Mouse (Mus musculus) heart, embryonic 12.5 days (tissue): ENCODE results near the gene Fbxo48. TPM values are rescaled to one million over a fixed set of nuclear protein-coding genes. Genes with fewer than 3 reads are reported as not detected.

ENCODE experiments used
- ATAC-seq: fragments of 200-750 bp; cut with Nextera tagmentation; 2 replicates; pipeline ENCODE4 v1.8.0; 2017; ENCODE audit warnings: moderate TSS enrichment, moderate library complexity; ENCODE audit not compliant: insufficient number of reproducible peaks, low FRiP score
- H3K27ac ChIP-seq: fragments of 300-500 bp; sonication (generic); 2 replicates; pipeline ENCODE4 v1.5.1; 2016; ENCODE audit warnings: mild to moderate bottlenecking, moderate library complexity; ENCODE audit not compliant: poor library complexity, severe bottlenecking
- H3K27me3 ChIP-seq: fragments of 300-500 bp; sonication (generic); replicated peaks from 2 replicates; pipeline ENCODE4 v1.6.1; 2016; ENCODE audit warnings: mild to moderate bottlenecking, moderate library complexity
- H3K36me3 ChIP-seq: fragments of 300-500 bp; sonication (generic); 2 replicates; pipeline ENCODE4 v1.6.1; 2016; ENCODE audit warnings: mild to moderate bottlenecking, moderate library complexity
- H3K4me1 ChIP-seq: fragments of 300-500 bp; sonication (generic); replicated peaks from 2 replicates; pipeline ENCODE4 v1.6.1; 2016; ENCODE audit warnings: mild to moderate bottlenecking
- H3K4me2 ChIP-seq: fragments of 300-500 bp; sonication (generic); 2 replicates; pipeline ENCODE4 v1.6.1; 2016; ENCODE audit warnings: mild to moderate bottlenecking, moderate library complexity
- H3K4me3 ChIP-seq: fragments of 300-500 bp; sonication (generic); 2 replicates; pipeline ENCODE4 v1.5.1; 2016; ENCODE audit warnings: mild to moderate bottlenecking
- H3K9ac ChIP-seq: fragments of 300-500 bp; sonication (generic); 2 replicates; pipeline ENCODE4 v1.6.1; 2016; ENCODE audit warnings: mild to moderate bottlenecking, moderate library complexity
- H3K9me3 ChIP-seq: fragments of 300-500 bp; sonication (generic); replicated peaks from 2 replicates; pipeline ENCODE4 v1.6.1; 2016; ENCODE audit warnings: mild to moderate bottlenecking, moderate library complexity
- WGBS: fragments of 180-500 bp; shearing (Covaris S2); methylation state at CpG from one replicate; pipeline ENCODE4 v1.1.7; 2016; 5-methylcytosine and 5-hydroxymethylcytosine counted together
- polyA plus RNA-seq: library from polyadenylated mRNA; unstranded; fragments of >200 nt; fragmentation: Nextera tagmentation; extraction: Ambion mirVana; gene quantifications from 2 replicates; pipeline ENCODE4 v1.2.1, GENCODE M21; 2016

Fbxo48 gene
- polyA plus RNA-seq, 1 experiment from 2014 or later = 1.3 TPM

DNA sequence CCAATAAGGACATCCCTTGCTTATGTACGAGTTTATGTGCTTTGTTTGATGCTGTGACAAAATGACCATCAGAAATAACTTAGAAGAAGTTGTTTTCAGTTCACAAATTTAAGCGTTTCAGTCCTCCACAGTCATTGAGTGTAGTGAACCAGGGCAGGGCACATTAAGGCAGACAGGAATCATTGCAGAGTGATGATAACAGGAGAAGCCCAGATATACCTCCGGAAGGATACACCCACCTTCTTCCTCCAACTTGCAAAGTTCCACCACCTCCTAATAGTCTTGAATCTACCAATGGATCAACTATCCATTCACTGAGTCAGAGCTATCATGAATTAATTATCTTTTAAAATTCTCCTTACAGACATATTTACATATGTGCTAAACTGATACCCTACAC, 20.9 kb downstream of the Fbxo48 start:
- H3K4me2 ChIP-seq = no peak overlapping the region
- 71% methylated on average over 3 of the region's 3 CpGs for WGBS
- no peaks in the 10 kb centered on the region for H3K36me3 ChIP-seq
- ATAC-seq = no peak
- H3K9me3 ChIP-seq = no peaks in the 10 kb centered on the region
- no peak overlapping the region for H3K4me3 ChIP-seq
- no peaks in the 10 kb centered on the region for H3K27me3 ChIP-seq
- peaks cover 4% of the 10 kb centered on the region; the same call in 1 of the 2 replicates for H3K4me1 ChIP-seq
- H3K27ac ChIP-seq = no peak overlapping the region
- no peak overlapping the region for H3K9ac ChIP-seq

DNA sequence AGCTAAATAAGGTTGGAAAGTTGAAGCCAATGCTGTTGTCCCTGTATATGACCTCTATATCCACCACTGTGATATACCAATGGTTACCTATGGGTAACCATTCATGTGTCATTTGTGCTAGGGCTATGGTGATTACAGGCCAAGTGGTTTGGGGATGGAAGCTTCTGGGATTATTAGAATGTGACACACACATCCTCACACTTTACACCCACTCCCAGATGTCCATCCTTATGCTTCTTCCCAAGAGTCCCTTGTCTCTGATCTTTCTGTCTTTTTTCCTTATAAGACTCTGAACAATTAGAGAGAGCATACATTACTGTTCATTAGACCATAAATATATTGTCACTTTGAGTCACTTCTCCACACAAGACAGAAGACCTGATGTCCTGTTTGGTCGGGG, 21.9 kb downstream of the Fbxo48 start:
- Histone ChIP-seq H3K9ac (no peak overlapping the region), H3K9me3 (no peaks in the 10 kb centered on the region), H3K4me3 (no peak overlapping the region), H3K4me1 (peaks cover 5% of the 10 kb centered on the region; the same call in 1 of the 2 replicates), H3K27ac (no peak overlapping the region), H3K27me3 (no peaks in the 10 kb centered on the region), H3K4me2 (no peak overlapping the region), H3K36me3 (no peaks in the 10 kb centered on the region)
- WGBS = 73% methylated on average over 1 of the region's 1 CpGs
- ATAC-seq = no peak

DNA sequence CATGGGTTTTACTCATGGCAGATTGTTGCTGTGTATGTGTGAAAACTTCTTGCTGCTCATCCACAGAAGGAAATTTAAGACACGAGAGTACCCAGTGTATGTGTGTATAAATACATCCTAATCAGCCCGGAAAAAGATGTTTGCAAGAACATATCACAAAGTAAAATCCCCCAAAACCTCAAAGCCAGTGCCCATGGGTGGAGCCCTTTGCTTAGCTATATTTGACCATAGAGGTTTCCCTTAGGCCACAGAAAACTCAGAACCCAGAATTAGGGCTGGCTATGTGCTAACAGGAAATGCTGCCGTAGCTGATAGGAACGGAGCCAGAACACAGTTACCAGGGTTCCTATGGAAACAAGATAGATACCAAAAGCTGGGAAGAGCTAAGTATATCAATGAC, 25.8 kb downstream of the Fbxo48 start:
- ATAC-seq = peak; percentile 77
- 35% methylated on average over 4 of the region's 4 CpGs for WGBS

DNA sequence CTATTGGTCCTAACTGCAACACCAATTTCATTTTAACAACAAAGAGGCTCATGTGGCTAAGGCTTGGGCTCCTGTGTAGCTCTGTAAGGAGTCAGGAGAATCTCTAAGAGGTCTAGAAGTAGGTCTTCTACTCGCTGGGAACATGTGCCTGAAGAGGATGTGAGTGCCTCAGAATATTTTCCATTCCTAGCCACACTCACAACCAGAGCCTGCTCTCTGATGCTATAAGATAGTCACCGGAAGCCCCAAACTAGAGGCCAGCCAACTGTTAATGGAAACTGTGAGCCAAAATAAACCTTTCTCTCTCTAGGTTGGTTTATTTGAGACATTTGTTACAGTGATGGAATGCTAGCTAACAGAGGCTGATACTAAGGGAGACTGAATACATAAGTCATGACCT, 26.4 kb downstream of the Fbxo48 start:
- no peak overlapping the region for H3K9ac ChIP-seq
- H3K4me1 ChIP-seq = peaks cover 5% of the 10 kb centered on the region; the same call in 1 of the 2 replicates
- H3K27ac ChIP-seq = peak overlapping the region; percentile 43; the same call in 1 of the 2 replicates
- no peak overlapping the region for H3K4me3 ChIP-seq
- no peaks in the 10 kb centered on the region for H3K9me3 ChIP-seq
- 39% methylated on average over 2 of the region's 2 CpGs for WGBS
- H3K27me3 ChIP-seq = no peaks in the 10 kb centered on the region
- no peaks in the 10 kb centered on the region for H3K36me3 ChIP-seq
- no peak for ATAC-seq
- no peak overlapping the region for H3K4me2 ChIP-seq

More for the DNA sequence above, 25.8 kb downstream of the Fbxo48 start:
- H3K27ac ChIP-seq = peak overlapping the region; percentile 43; the same call in 1 of the 2 replicates
- H3K4me2 ChIP-seq = no peak overlapping the region
- H3K27me3 ChIP-seq = no peaks in the 10 kb centered on the region
- H3K4me1 ChIP-seq = peaks cover 5% of the 10 kb centered on the region; the same call in 1 of the 2 replicates
- H3K9ac ChIP-seq = no peak overlapping the region
- no peak overlapping the region for H3K4me3 ChIP-seq
- no peaks in the 10 kb centered on the region for H3K36me3 ChIP-seq
- no peaks in the 10 kb centered on the region for H3K9me3 ChIP-seq

DNA sequence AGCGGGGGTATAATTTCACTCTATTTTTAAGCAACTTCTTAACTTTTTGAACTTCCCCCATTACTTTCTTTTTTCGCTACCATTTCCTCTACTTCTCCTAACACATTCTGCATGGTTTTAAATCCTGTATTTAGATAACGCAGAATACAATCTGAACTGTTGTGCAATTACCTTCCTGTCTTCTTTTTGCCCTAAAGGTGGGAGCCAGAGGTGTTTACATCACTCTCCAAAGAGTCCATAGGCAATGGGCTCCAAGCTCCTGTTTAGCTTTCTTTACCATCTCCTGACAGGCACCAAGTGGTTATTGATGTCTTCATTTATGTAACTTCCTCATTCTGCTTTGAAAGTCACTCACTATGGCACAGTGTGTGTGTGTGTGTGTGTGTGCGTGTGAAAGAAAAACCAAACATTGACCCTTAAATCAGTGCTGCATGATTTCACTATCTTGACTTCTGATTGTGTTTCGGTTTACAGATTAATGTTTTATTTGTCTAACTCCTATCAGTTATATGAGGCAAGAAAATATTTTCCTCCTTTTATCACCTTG, 27.1 kb downstream of the Fbxo48 start:
- Histone ChIP-seq H3K27me3 (no peaks in the 10 kb centered on the region), H3K4me2 (no peak overlapping the region), H3K9ac (no peak overlapping the region), H3K36me3 (no peaks in the 10 kb centered on the region), H3K27ac (no peak overlapping the region), H3K4me1 (peaks cover 5% of the 10 kb centered on the region; the same call in 1 of the 2 replicates), H3K4me3 (no peak overlapping the region), H3K9me3 (no peaks in the 10 kb centered on the region)
- WGBS = 71% methylated on average over 5 of the region's 5 CpGs
- no peak for ATAC-seq

DNA sequence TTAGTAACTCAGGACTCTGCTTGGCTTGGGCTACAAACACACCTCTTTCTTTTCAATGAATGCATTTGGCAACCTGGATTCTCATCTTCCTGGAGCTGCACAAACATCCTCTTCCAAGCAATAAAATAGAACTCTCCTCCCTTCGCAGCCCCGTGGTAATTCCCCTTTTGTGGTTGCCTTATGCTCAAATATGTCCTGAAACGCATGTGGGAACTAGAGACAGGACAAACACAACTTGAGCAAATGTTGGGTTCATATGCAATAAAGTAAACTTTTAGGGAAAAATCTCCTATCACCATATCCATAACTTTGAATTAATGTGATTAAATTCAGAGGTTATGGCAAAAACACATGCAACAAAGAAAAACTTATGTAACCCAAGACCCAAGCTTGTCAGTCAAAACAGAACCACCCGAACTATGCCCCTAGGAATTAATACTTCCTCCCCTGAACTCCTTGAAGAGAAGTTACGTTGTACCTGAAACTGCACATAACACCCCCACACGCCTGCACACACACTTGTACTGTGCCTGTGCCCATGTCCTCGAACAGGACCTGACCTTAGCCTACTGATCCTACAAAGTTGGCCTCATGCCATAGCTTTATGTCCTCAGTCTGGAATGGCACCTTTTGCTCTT, 35.5 kb downstream of the Fbxo48 start:
- ATAC-seq = no peak
- Histone ChIP-seq H3K9me3 (no peaks in the 10 kb centered on the region), H3K4me3 (no peak overlapping the region), H3K4me2 (no peak overlapping the region), H3K27me3 (no peaks in the 10 kb centered on the region), H3K9ac (no peak overlapping the region), H3K27ac (no peak overlapping the region), H3K4me1 (no peaks in the 10 kb centered on the region), H3K36me3 (no peaks in the 10 kb centered on the region)
- 76% methylated on average over 7 of the region's 7 CpGs for WGBS

DNA sequence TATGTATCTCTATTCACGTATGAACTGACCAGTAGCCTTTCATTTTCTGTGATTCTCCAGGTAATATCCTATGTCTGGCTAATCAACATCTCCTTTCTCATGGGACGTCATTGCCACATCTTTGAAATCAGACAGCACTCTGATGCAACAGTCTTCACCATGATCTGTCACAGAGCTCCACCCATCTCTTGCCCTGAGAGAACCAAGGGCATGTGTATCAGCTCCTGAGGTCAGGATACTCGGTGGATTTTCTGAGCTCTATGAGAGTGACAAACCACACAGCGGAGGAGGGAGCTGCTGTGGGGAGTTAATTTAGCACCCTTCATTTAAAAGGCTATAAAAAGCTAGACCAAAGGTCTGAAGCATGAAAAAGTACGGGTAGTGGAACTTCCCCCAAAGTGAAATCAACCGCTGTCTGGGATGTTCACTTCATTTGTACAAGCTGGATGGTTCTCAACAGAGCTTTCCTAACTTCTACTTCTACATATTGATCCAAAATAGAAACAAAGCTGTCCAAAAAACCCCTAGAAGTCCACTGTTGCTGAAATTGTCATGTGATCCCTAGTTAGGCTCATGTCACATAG, 36.7 kb downstream of the Fbxo48 start:
- no peaks in the 10 kb centered on the region for H3K27me3 ChIP-seq
- H3K36me3 ChIP-seq = no peaks in the 10 kb centered on the region
- H3K4me2 ChIP-seq = no peak overlapping the region
- no peaks in the 10 kb centered on the region for H3K4me1 ChIP-seq
- H3K9ac ChIP-seq = no peak overlapping the region
- 67% methylated on average over 6 of the region's 6 CpGs for WGBS
- no peak for ATAC-seq
- H3K4me3 ChIP-seq = no peak overlapping the region
- H3K27ac ChIP-seq = no peak overlapping the region
- no peaks in the 10 kb centered on the region for H3K9me3 ChIP-seq

DNA sequence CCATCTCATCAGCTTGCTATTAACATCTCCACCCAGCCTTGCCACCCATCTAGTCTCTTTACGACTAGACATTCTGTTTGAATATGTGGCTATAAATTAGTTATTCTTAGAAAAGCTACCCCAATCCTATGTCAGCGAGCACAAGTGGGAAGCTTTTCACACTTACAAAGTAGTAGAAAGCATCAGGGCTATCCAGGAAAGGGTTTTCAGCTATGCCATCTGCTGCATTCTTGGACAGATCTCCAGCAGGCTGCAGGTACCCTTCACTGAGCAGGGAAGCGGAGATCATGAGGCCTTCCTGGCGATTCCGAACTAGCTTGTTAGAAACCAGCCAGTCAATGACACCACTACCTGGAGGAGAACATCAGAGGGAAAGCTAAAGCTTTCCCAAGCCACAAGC, 38.7 kb downstream of the Fbxo48 start:
- no peaks in the 10 kb centered on the region for H3K36me3 ChIP-seq
- no peaks in the 10 kb centered on the region for H3K27me3 ChIP-seq
- H3K9me3 ChIP-seq = no peaks in the 10 kb centered on the region
- H3K27ac ChIP-seq = no peak overlapping the region
- H3K4me3 ChIP-seq = no peak overlapping the region
- H3K4me1 ChIP-seq = no peaks in the 10 kb centered on the region
- WGBS = 84% methylated on average over 5 of the region's 5 CpGs
- no peak overlapping the region for H3K4me2 ChIP-seq
- no peak for ATAC-seq
- H3K9ac ChIP-seq = no peak overlapping the region

DNA sequence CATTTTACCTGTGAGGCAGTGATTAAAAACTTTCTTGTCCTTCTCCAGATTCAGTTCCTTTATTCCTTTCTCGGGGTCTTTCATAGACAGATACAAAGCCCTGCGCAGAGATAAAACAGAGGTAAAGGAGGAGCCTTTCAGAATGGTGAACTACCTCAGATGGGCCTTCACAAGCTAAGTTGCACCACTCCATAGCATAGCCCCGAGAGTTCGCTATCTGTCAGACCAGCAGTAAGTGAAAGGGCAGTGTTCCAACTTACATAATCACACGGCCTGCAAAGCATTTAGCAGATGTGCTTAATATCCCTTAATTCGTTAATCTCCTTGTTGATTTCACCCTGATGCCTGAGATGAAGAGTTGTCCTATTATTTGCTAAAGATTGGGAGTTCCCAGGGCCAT, 41.7 kb downstream of the Fbxo48 start:
- ATAC-seq = no peak
- Histone ChIP-seq H3K9me3 (no peaks in the 10 kb centered on the region), H3K36me3 (no peaks in the 10 kb centered on the region), H3K4me2 (no peak overlapping the region), H3K27me3 (no peaks in the 10 kb centered on the region), H3K9ac (no peak overlapping the region), H3K4me3 (no peak overlapping the region), H3K4me1 (no peaks in the 10 kb centered on the region), H3K27ac (no peak overlapping the region)
- 73% methylated on average over 6 of the region's 6 CpGs for WGBS

DNA sequence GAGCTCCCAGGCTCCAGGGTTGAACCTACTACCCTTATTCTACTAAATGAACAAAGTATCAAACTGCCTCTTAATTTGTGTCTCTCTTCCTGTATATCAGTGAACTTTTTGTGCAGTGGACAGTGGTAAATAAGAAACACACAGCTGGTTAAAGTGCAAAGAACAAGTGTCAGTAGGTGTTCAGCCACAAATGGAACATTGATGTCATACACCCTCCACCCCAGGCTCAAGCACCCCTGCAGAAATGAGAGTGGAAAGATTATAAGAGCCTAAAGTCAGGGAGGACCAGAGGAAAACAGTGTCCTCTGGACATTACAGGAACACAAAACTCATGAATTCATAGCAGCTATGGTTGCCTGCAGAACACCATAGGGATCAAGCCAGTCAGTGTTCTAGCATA, 45.6 kb downstream of the Fbxo48 start:
- H3K4me1 ChIP-seq = no peaks in the 10 kb centered on the region
- H3K36me3 ChIP-seq = no peaks in the 10 kb centered on the region
- H3K9ac ChIP-seq = no peak overlapping the region
- no peaks in the 10 kb centered on the region for H3K27me3 ChIP-seq
- H3K4me2 ChIP-seq = no peak overlapping the region
- no peak for ATAC-seq
- no peak overlapping the region for H3K27ac ChIP-seq
- H3K9me3 ChIP-seq = no peaks in the 10 kb centered on the region
- H3K4me3 ChIP-seq = no peak overlapping the region

DNA sequence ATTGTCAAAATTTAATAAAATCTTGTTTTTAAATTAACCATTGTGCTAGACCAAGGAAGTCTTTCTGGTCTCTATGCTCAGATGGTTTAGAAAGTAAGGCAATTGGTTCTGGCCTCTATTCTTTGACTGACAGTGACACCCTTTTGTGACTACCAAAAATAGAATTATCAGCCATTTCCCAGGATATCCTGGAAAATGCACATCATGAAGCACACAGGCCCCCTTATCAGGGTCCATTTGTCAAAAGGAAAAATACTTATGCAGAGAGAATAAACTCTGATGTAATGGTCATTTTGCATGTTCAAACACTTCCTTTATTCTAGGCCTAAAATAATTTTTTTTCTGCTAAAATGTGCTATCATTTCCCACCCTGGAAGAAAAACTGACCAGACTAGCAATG, 46.3 kb downstream of the Fbxo48 start:
- ATAC-seq = no peak

More for the DNA sequence above, 46.3 kb downstream of the Fbxo48 start:
- Histone ChIP-seq H3K9ac (no peak overlapping the region), H3K4me3 (no peak overlapping the region), H3K27ac (no peak overlapping the region), H3K4me2 (no peak overlapping the region), H3K27me3 (no peaks in the 10 kb centered on the region), H3K36me3 (no peaks in the 10 kb centered on the region), H3K4me1 (no peaks in the 10 kb centered on the region), H3K9me3 (no peaks in the 10 kb centered on the region)
